Mouse (Mus musculus) intestine, postnatal 0 days (tissue): Measurements from ENCODE around the gene Spa17. TPM values are rescaled to one million over a fixed set of nuclear protein-coding genes. Genes with fewer than 3 reads are reported as not detected.

Experiments used
- ATAC-seq: fragments of 200-750 bp; cut with Nextera tagmentation; 2 replicates; pipeline ENCODE4 v1.8.0; 2017; ENCODE audit warnings: mild to moderate bottlenecking, moderate TSS enrichment, moderate library complexity
- H3K27ac ChIP-seq: fragments of 300-500 bp; sonication (generic); 2 replicates; pipeline ENCODE4 v1.5.1; 2014; ENCODE audit warnings: mild to moderate bottlenecking, low read depth, low read length, moderate library complexity
- H3K27me3 ChIP-seq: fragments of 300-500 bp; sonication (generic); replicated peaks from 2 replicates; pipeline ENCODE4 v1.6.1; 2014; ENCODE audit warnings: low read length, mixed read lengths; ENCODE audit not compliant: control insufficient read depth, insufficient read depth
- H3K36me3 ChIP-seq: fragments of 300-500 bp; sonication (generic); 2 replicates; pipeline ENCODE4 v1.6.1; 2014; ENCODE audit warnings: mild to moderate bottlenecking, moderate library complexity; ENCODE audit not compliant: control insufficient read depth, insufficient read depth
- H3K4me1 ChIP-seq: fragments of 300-500 bp; sonication (generic); replicated peaks from 2 replicates; pipeline ENCODE4 v1.6.1; 2014; ENCODE audit warnings: antibody characterized with exemption, low read length, mixed read lengths; ENCODE audit not compliant: control insufficient read depth, insufficient read depth
- H3K4me2 ChIP-seq: fragments of 300-500 bp; sonication (generic); replicated peaks from 2 replicates; pipeline ENCODE4 v1.6.1; 2014; ENCODE audit warnings: low read depth, mild to moderate bottlenecking, moderate library complexity
- H3K4me3 ChIP-seq: fragments of 300-500 bp; sonication (generic); 2 replicates; pipeline ENCODE4 v1.5.1; 2014; ENCODE audit warnings: low read depth, low read length
- H3K9ac ChIP-seq: fragments of 300-500 bp; sonication (generic); 2 replicates; pipeline ENCODE4 v1.6.1; 2014; ENCODE audit warnings: mild to moderate bottlenecking, low read depth, low read length
- H3K9me3 ChIP-seq: fragments of 300-500 bp; sonication (generic); 2 replicates; pipeline ENCODE4 v1.6.1; 2016; ENCODE audit warnings: mixed run types; ENCODE audit not compliant: control insufficient read depth
- CTCF ChIP-seq: sonication (generic); IDR thresholded peaks from 2 replicates; pipeline ENCODE4 v1.5.1; 2016; ENCODE audit warnings: low read depth, mild to moderate bottlenecking, control low read depth, antibody characterized with exemption, moderate library complexity
- WGBS: fragments of 180-500 bp; shearing (Covaris S2); extraction: QIAGEN DNeasy Blood & Tissue Kit; methylation state at CpG from one replicate; pipeline ENCODE4 v1.1.7; 2014; 5-methylcytosine and 5-hydroxymethylcytosine counted together
- polyA plus RNA-seq: library from polyadenylated mRNA; unstranded; fragments of >200 nt; fragmentation: Nextera tagmentation; extraction: Ambion mirVana; gene quantifications from 2 replicates; pipeline ENCODE4 v1.2.1, GENCODE M21; 2015

Spa17 gene
- polyA plus RNA-seq, 1 experiment from 2014 or later: 3.8 TPM

GRCm38 (mm10) chr9:37653836-37654235 lies 40.3 kb upstream of the Spa17 start:
- no peak for ATAC-seq
- Histone ChIP-seq H3K4me2 (no peak overlapping the region), H3K4me3 (no peak overlapping the region), H3K9me3 (no peaks in the 10 kb centered on the region), H3K4me1 (no peaks in the 10 kb centered on the region), H3K27me3 (no peaks in the 10 kb centered on the region), H3K27ac (no peak overlapping the region), H3K9ac (no peak overlapping the region), H3K36me3 (peaks cover 53% of the 10 kb centered on the region)
- no peak for TF ChIP-seq CTCF
- 78% methylated on average over 5 of the region's 5 CpGs for WGBS

- Histone ChIP-seq H3K9ac (no peak overlapping the region), H3K4me3 (no peak overlapping the region), H3K27me3 (no peaks in the 10 kb centered on the region), H3K27ac (no peak overlapping the region), H3K36me3 (peaks cover 67% of the 10 kb centered on the region), H3K4me1 (no peaks in the 10 kb centered on the region), H3K9me3 (no peaks in the 10 kb centered on the region), H3K4me2 (no peak overlapping the region)
- ATAC-seq: no peak
- no peak for TF ChIP-seq CTCF
- 95% methylated on average over 5 of the region's 5 CpGs for WGBS
Measured at GRCm38 (mm10) chr9:37650639-37651038, 37.1 kb upstream of the Spa17 start.

GRCm38 (mm10) chr9:37646246-37646645 lies 32.7 kb upstream of the Spa17 start:
- Histone ChIP-seq H3K4me3 (no peak overlapping the region), H3K27ac (no peak overlapping the region), H3K9ac (no peak overlapping the region), H3K36me3 (peaks cover 57% of the 10 kb centered on the region), H3K4me2 (no peak overlapping the region), H3K4me1 (no peaks in the 10 kb centered on the region), H3K9me3 (no peaks in the 10 kb centered on the region), H3K27me3 (no peaks in the 10 kb centered on the region)
- TF ChIP-seq CTCF: no peak
- 71% methylated on average over 3 of the region's 3 CpGs for WGBS
- ATAC-seq: no peak

GRCm38 (mm10) chr9:37638721-37639120 lies 25.2 kb upstream of the Spa17 start:
- no peak overlapping the region for H3K27ac ChIP-seq
- H3K4me1 ChIP-seq: no peaks in the 10 kb centered on the region
- TF ChIP-seq CTCF: no peak
- no peak overlapping the region for H3K9ac ChIP-seq
- H3K9me3 ChIP-seq: no peaks in the 10 kb centered on the region
- no peak overlapping the region for H3K4me3 ChIP-seq
- WGBS: 75% methylated on average over 3 of the region's 3 CpGs
- H3K36me3 ChIP-seq: 0 out of 2 replicates have a peak, but pooled peaks cover 19% of the 10 kb centered on the region
- ATAC-seq: no peak
- H3K27me3 ChIP-seq: no peaks in the 10 kb centered on the region
- H3K4me2 ChIP-seq: no peak overlapping the region

GRCm38 (mm10) chr9:37636800-37637542 lies 23.4 kb upstream of the Spa17 start:
- H3K27me3 ChIP-seq: no peaks in the 10 kb centered on the region
- TF ChIP-seq CTCF: no peak
- H3K27ac ChIP-seq: no peak overlapping the region
- no peaks in the 10 kb centered on the region for H3K9me3 ChIP-seq
- no peak overlapping the region for H3K4me3 ChIP-seq
- no peak for ATAC-seq
- no peak overlapping the region for H3K9ac ChIP-seq
- no peak overlapping the region for H3K4me2 ChIP-seq
- H3K36me3 ChIP-seq: peaks cover 10% of the 10 kb centered on the region; the same call in 1 of the 2 replicates
- WGBS: 59% methylated on average over 6 of the region's 6 CpGs
- H3K4me1 ChIP-seq: no peaks in the 10 kb centered on the region

- peak; percentile 87 for TF ChIP-seq CTCF
- no peak for ATAC-seq
- Histone ChIP-seq H3K36me3 (peaks cover 10% of the 10 kb centered on the region; the same call in 1 of the 2 replicates), H3K9me3 (no peaks in the 10 kb centered on the region), H3K4me2 (no peak overlapping the region), H3K27me3 (no peaks in the 10 kb centered on the region), H3K27ac (no peak overlapping the region), H3K4me3 (no peak overlapping the region), H3K9ac (no peak overlapping the region), H3K4me1 (no peaks in the 10 kb centered on the region)
- WGBS: 18% methylated on average over 7 of the region's 7 CpGs
Measured at GRCm38 (mm10) chr9:37636335-37636734, 22.8 kb upstream of the Spa17 start.

GRCm38 (mm10) chr9:37634269-37634668 lies 20.7 kb upstream of the Spa17 start:
- no peak overlapping the region for H3K27ac ChIP-seq
- TF ChIP-seq CTCF: no peak
- WGBS: 89% methylated on average over 3 of the region's 3 CpGs
- no peak overlapping the region for H3K4me3 ChIP-seq
- H3K4me1 ChIP-seq: no peaks in the 10 kb centered on the region
- H3K9ac ChIP-seq: no peak overlapping the region
- H3K36me3 ChIP-seq: peaks cover 4% of the 10 kb centered on the region; the same call in 1 of the 2 replicates
- ATAC-seq: no peak
- H3K27me3 ChIP-seq: no peaks in the 10 kb centered on the region
- no peak overlapping the region for H3K4me2 ChIP-seq
- no peaks in the 10 kb centered on the region for H3K9me3 ChIP-seq
